Mouse (Mus musculus) lung, postnatal 14 days (tissue): ENCODE measurements around the gene Irs2.

ENCODE experiments used
- DNase-seq: peaks from one replicate; pipeline ENCODE4 v3.0.0; 2021

The Irs2 gene

GRCm38 (mm10) chr8:10980876-10981275, 27.4 kb downstream of the Irs2 start:
- no peak for DNase-seq

- DNase-seq = no peak
Observed at GRCm38 (mm10) chr8:10979916-10980315, 28.3 kb downstream of the Irs2 start.

- DNase-seq = no peak
Observed at GRCm38 (mm10) chr8:10979196-10979794, 29.0 kb downstream of the Irs2 start.

- DNase-seq = peak; percentile 84
Observed at GRCm38 (mm10) chr8:10978377-10978776, 29.9 kb downstream of the Irs2 start.

- DNase-seq = peak; percentile 57
Observed at GRCm38 (mm10) chr8:10977742-10978376, 30.4 kb downstream of the Irs2 start.

GRCm38 (mm10) chr8:10974659-10975058, 33.6 kb downstream of the Irs2 start:
- DNase-seq = no peak

- no peak for DNase-seq
Observed at GRCm38 (mm10) chr8:10974126-10974525, 34.1 kb downstream of the Irs2 start.

GRCm38 (mm10) chr8:10972851-10973452, 35.3 kb downstream of the Irs2 start:
- DNase-seq = no peak

- DNase-seq = no peak
Observed at GRCm38 (mm10) chr8:10971984-10972383, 36.3 kb downstream of the Irs2 start.

- no peak for DNase-seq
Observed at GRCm38 (mm10) chr8:10971509-10971908, 36.7 kb downstream of the Irs2 start.

GRCm38 (mm10) chr8:10970496-10971456, 37.5 kb downstream of the Irs2 start:
- no peak for DNase-seq

- no peak for DNase-seq
Observed at GRCm38 (mm10) chr8:10968687-10969086, 39.6 kb downstream of the Irs2 start.

- no peak for DNase-seq
Observed at GRCm38 (mm10) chr8:10965401-10966117, 42.7 kb downstream of the Irs2 start.

GRCm38 (mm10) chr8:10964511-10965099, 43.7 kb downstream of the Irs2 start:
- no peak for DNase-seq

- DNase-seq = peak; percentile 44
Observed at GRCm38 (mm10) chr8:10961989-10962388, 46.3 kb downstream of the Irs2 start.

GRCm38 (mm10) chr8:10960277-10960819, 47.9 kb downstream of the Irs2 start:
- DNase-seq = no peak

GRCm38 (mm10) chr8:10957292-10957955, 50.8 kb downstream of the Irs2 start:
- DNase-seq = no peak

GRCm38 (mm10) chr8:10953346-10954053, 54.8 kb downstream of the Irs2 start:
- peak; percentile 82 for DNase-seq

GRCm38 (mm10) chr8:10952706-10953105, 55.6 kb downstream of the Irs2 start:
- no peak for DNase-seq

GRCm38 (mm10) chr8:10952235-10952634, 56.0 kb downstream of the Irs2 start:
- DNase-seq = no peak

GRCm38 (mm10) chr8:10951567-10951966, 56.7 kb downstream of the Irs2 start:
- no peak for DNase-seq
